Comparison of ENCODE assay signal across 8 mouse cellular contexts in genomic region chr1:131613361-131614133, GRCm38 (mm10). TPM values are rescaled to one million over a fixed set of nuclear protein-coding genes. Genes with fewer than 3 reads are reported as not detected.
DNase-seq lines count a peak whose midpoint lies in the region; ATAC-seq and TF ChIP-seq lines count a peak whose summit lies in the region.

No protein-coding gene starts in this region.

- H3K9me3 ChIP-seq in limb, embryonic 14.5 days (ENCODE audit: control insufficient read depth, low read length) = no peaks in the 10 kb centered on the region

- H3K4me3 ChIP-seq in limb, embryonic 14.5 days (replicated peaks; ENCODE audit: low read length) = no peak overlapping the region

- H3K27ac ChIP-seq in limb, embryonic 14.5 days (replicated peaks; ENCODE audit: low read depth, low read length) = no peak overlapping the region

- H3K27me3 ChIP-seq in limb, embryonic 14.5 days (ENCODE audit: control insufficient read depth, insufficient read depth, low read length) = no peaks in the 10 kb centered on the region

- no peaks in the 10 kb centered on the region for H3K36me3 ChIP-seq in limb, embryonic 14.5 days (ENCODE audit: control insufficient read depth, insufficient read depth, low read length)

- DNase-seq in 416B (ENCODE audit: low read depth) = peak; percentile 90
- peak; percentile 83 for DNase-seq in embryo, embryonic 11 days
- peak; percentile 49 to 75 for DNase-seq in gastrocnemius, postnatal 4 days (ENCODE audit: low spot score in 2 of 2)
- DNase-seq in kidney, adult 8-10 months = peak; percentile 44 to 75
- DNase-seq in limb, embryonic 14.5 days (ENCODE audit: low spot score) = peak; percentile 70
- DNase-seq in natural killer cell, adult 2 months (ENCODE audit: low spot score in 2 of 2) = peak; percentile 66 to 84
- peak; percentile 24 for DNase-seq in telencephalon, adult 2 months (ENCODE audit: low read depth, low spot score)

- 77% methylated on average over 16 of the region's 16 CpGs for WGBS in limb, embryonic 14.5 days

- H3K9ac ChIP-seq in limb, embryonic 14.5 days (ENCODE audit: low read depth, low read length, severe bottlenecking) = no peak overlapping the region

- TF ChIP-seq POLR2A in limb, embryonic 14.5 days (IDR thresholded peaks at IDR 0.05; ENCODE audit: borderline replicate concordance, extremely low read depth, insufficient read depth, insufficient read length) = no peak

- H3K4me2 ChIP-seq in limb, embryonic 14.5 days (replicated peaks; ENCODE audit: low read depth, low read length, severe bottlenecking) = no peak overlapping the region

- no peaks in the 10 kb centered on the region for H3K4me1 ChIP-seq in limb, embryonic 14.5 days (ENCODE audit: control insufficient read depth, insufficient read depth, low read length)

- peak; percentile 85 for ATAC-seq in activated CD4-positive, CD25-positive, alpha-beta regulatory T cell, adult 4 months
- peak; percentile 47; the same call in 1 of the 2 replicates for ATAC-seq in limb, embryonic 14.5 days (ENCODE audit: low FRiP score, low read depth)

RNA-seq across cellular contexts. Expression of gene Avpr1b, which starts 14.5 kb away (rescaled TPM):
- polyA plus RNA-seq in activated CD4-positive, CD25-positive, alpha-beta regulatory T cell, adult 4 months (2017; shearing (Covaris generic)) = under 1 TPM in 1 of 2 experiments, not detected in 1; 0.11 TPM
- not detected for total RNA-seq in gastrocnemius, postnatal 4 days (2021)
- not detected in 2 replicates for polyA plus RNA-seq in limb, embryonic 14.5 days (2012; rRNA removed)
- not detected in 2 replicates for polyA plus RNA-seq in limb, embryonic 14.5 days (2014; fragmentation: Nextera tagmentation; extraction: Ambion mirVana)

RNA-seq across cellular contexts. Expression of gene Ctse, which starts 24.6 kb away (rescaled TPM):
- 10 to 100 TPM; 21.7 to 30.2 TPM for polyA plus RNA-seq in activated CD4-positive, CD25-positive, alpha-beta regulatory T cell, adult 4 months (2017; shearing (Covaris generic))
- total RNA-seq in gastrocnemius, postnatal 4 days (2021) = 1 to 10 TPM; 1.4 to 2.1 TPM
- 0.11 and 0.17 TPM in 2 replicates for polyA plus RNA-seq in limb, embryonic 14.5 days (2012; rRNA removed)
- 0.44 TPM in 1 of 2 replicates, not detected in the other for polyA plus RNA-seq in limb, embryonic 14.5 days (2014; fragmentation: Nextera tagmentation; extraction: Ambion mirVana)

Comparison
In these comparisons a context has a peak if more than half of its experiments do, and no peak if none do; other contexts are left out.
1. DNase-seq: peak in every context shown above with its lines; median percentile 90 in 416B; 83 in embryo, embryonic 11 days; 75 in natural killer cell, adult 2 months; 70 in limb, embryonic 14.5 days; 62 in gastrocnemius, postnatal 4 days; 60 in kidney, adult 8-10 months; 24 in telencephalon, adult 2 months.
2. RNA of gene Ctse, which starts 24.6 kb away (polyA plus RNA-seq): 21.7 to 30.2 TPM in activated CD4-positive, CD25-positive, alpha-beta regulatory T cell, adult 4 months; 0.11 to 0.44 TPM in limb, embryonic 14.5 days; every median in the first group is over 10 times any median in the second.